Mouse (Mus musculus): ENCODE results near the gene Pphln1. TPM values are rescaled to one million over a fixed set of nuclear protein-coding genes. Genes with fewer than 3 reads are reported as not detected.

Pphln1 gene
- polyA plus RNA-seq, 2 experiments, result 20.6 to 32.5 TPM

DNA sequence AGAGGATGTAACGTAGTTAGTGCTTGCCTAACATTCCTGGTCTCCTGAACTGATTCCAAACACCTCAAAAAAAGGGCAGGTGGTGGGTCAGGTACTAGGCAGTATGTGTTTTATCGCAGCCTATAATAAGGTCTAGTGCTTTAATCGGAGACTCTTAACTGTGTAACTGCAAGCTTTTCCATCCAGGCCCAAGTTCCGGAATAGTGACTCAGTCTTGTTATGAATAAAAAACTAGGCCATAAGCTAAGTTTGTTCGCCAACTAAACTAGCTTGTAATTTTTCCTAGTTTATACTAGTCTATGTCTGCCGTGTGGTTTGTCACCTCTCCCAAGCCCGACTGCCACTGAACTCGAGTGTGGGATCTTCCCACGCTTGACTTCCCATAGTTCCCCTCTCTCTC lies 16.3 kb downstream of the Pphln1 start:
- Histone ChIP-seq H3K9ac (ENCODE audit: low read depth, low read length, severe bottlenecking) (no peak overlapping the region), H3K9me3 (ENCODE audit: control insufficient read depth, low read length) (no peaks in the 10 kb centered on the region), H3K4me2 (replicated peaks; ENCODE audit: low read depth, low read length, severe bottlenecking) (no peak overlapping the region), H3K4me3 (replicated peaks; ENCODE audit: low read length) (no peak overlapping the region), H3K27ac (replicated peaks; ENCODE audit: low read depth, low read length) (no peak overlapping the region), H3K36me3 (ENCODE audit: control insufficient read depth, insufficient read depth, low read length) (peaks cover 42% of the 10 kb centered on the region), H3K4me1 (ENCODE audit: control insufficient read depth, insufficient read depth, low read length) (no peaks in the 10 kb centered on the region), H3K27me3 (ENCODE audit: control insufficient read depth, insufficient read depth, low read length) (no peaks in the 10 kb centered on the region)
- no peak for ATAC-seq (ENCODE audit: low FRiP score, low read depth)
- no peak for TF ChIP-seq POLR2A (IDR thresholded peaks at IDR 0.05; ENCODE audit: borderline replicate concordance, extremely low read depth, insufficient read depth, insufficient read length)
- DNase-seq (ENCODE audit: low spot score), result no peak
- 94% methylated on average over 9 of the region's 9 CpGs for WGBS

DNA sequence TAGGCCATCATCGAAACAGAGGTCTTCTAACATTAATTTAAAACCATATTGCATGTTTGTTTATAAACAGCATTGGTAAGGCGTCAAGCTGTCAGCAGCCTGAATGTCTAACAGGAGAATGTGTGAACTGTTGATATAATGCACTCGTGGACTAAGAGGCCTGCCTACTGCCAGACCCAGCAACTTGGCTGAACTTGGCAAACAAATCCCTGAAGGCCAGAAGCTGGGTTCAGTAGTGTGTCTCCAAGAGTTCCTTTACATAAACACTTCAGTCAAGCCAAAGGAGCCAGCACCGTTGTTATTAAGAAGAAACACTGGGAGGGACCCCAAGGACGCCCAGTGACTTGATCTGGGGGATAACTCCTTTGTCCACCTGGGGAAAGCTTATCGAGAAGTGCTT lies 18.1 kb downstream of the Pphln1 start:
- H3K4me1 ChIP-seq (ENCODE audit: control insufficient read depth, insufficient read depth, low read length), result no peaks in the 10 kb centered on the region
- WGBS, result 91% methylated on average over 6 of the region's 6 CpGs
- ATAC-seq (ENCODE audit: low FRiP score, low read depth) (no peak), DNase-seq (ENCODE audit: low spot score) (no peak)
- H3K9ac ChIP-seq (ENCODE audit: low read depth, low read length, severe bottlenecking), result no peak overlapping the region
- no peak overlapping the region for H3K4me2 ChIP-seq (replicated peaks; ENCODE audit: low read depth, low read length, severe bottlenecking)
- no peak overlapping the region for H3K27ac ChIP-seq (replicated peaks; ENCODE audit: low read depth, low read length)
- no peak for TF ChIP-seq POLR2A (IDR thresholded peaks at IDR 0.05; ENCODE audit: borderline replicate concordance, extremely low read depth, insufficient read depth, insufficient read length)
- H3K4me3 ChIP-seq (replicated peaks; ENCODE audit: low read length), result no peak overlapping the region
- no peaks in the 10 kb centered on the region for H3K9me3 ChIP-seq (ENCODE audit: control insufficient read depth, low read length)
- H3K36me3 ChIP-seq (ENCODE audit: control insufficient read depth, insufficient read depth, low read length), result peaks cover 37% of the 10 kb centered on the region
- H3K27me3 ChIP-seq (ENCODE audit: control insufficient read depth, insufficient read depth, low read length), result no peaks in the 10 kb centered on the region

DNA sequence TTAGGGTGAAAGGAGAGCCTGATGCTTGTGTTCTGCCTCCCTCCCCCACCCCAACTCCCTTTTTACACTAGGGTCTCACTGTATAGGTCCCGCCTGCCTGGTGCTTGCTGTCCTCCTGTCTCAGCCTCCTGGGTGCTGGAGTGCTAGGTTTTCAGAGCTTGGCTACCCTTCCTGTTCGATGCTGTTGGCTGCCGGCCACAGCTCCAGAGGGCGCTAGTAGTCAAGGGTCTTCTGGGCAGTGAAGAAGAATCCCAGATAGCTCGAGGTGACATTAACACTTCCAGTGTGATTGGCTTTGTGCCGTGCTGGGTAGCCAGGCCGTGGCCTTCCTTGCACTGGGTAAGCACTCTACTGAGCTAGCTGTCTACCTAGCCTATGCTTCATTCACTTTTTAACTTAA lies 22.4 kb downstream of the Pphln1 start:
- H3K9me3 ChIP-seq (ENCODE audit: control insufficient read depth, low read length), result no peaks in the 10 kb centered on the region
- H3K27me3 ChIP-seq (ENCODE audit: control insufficient read depth, insufficient read depth, low read length), result no peaks in the 10 kb centered on the region
- 83% methylated on average over 7 of the region's 7 CpGs for WGBS
- no peak for DNase-seq (ENCODE audit: low spot score)
- no peak for ATAC-seq (ENCODE audit: low FRiP score, low read depth)
- no peak overlapping the region for H3K9ac ChIP-seq (ENCODE audit: low read depth, low read length, severe bottlenecking)
- H3K4me3 ChIP-seq (replicated peaks; ENCODE audit: low read length), result no peak overlapping the region
- no peak overlapping the region for H3K4me2 ChIP-seq (replicated peaks; ENCODE audit: low read depth, low read length, severe bottlenecking)
- no peak for TF ChIP-seq POLR2A (IDR thresholded peaks at IDR 0.05; ENCODE audit: borderline replicate concordance, extremely low read depth, insufficient read depth, insufficient read length)
- H3K4me1 ChIP-seq (ENCODE audit: control insufficient read depth, insufficient read depth, low read length), result no peaks in the 10 kb centered on the region
- peaks cover 40% of the 10 kb centered on the region for H3K36me3 ChIP-seq (ENCODE audit: control insufficient read depth, insufficient read depth, low read length)
- H3K27ac ChIP-seq (replicated peaks; ENCODE audit: low read depth, low read length), result no peak overlapping the region

DNA sequence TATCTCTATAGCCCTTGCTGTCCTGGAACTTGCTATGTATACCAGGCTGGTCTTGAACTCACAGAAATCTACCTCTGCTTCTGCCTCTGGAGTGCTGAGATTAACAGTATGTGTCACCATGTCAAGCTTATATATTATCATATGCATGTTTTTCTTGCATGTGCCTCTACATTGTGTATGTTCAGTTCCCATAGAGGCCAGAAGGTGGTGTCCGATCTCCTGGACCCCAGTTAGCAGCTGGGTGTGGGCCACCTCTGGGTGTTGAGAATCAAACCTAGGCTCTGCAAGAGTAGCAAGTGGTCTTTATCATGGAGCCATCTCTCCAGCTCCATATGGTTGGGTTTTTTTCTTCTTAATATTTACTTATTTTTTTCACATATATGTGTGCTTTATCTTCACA lies 24.4 kb downstream of the Pphln1 start:
- Histone ChIP-seq H3K4me3 (replicated peaks; ENCODE audit: low read length) (no peak overlapping the region), H3K9me3 (ENCODE audit: control insufficient read depth, low read length) (no peaks in the 10 kb centered on the region), H3K4me2 (replicated peaks; ENCODE audit: low read depth, low read length, severe bottlenecking) (no peak overlapping the region), H3K9ac (ENCODE audit: low read depth, low read length, severe bottlenecking) (no peak overlapping the region), H3K36me3 (ENCODE audit: control insufficient read depth, insufficient read depth, low read length) (peaks cover 40% of the 10 kb centered on the region), H3K27me3 (ENCODE audit: control insufficient read depth, insufficient read depth, low read length) (no peaks in the 10 kb centered on the region), H3K27ac (replicated peaks; ENCODE audit: low read depth, low read length) (no peak overlapping the region), H3K4me1 (ENCODE audit: control insufficient read depth, insufficient read depth, low read length) (no peaks in the 10 kb centered on the region)
- WGBS, result 93% methylated on average over 1 of the region's 1 CpGs
- ATAC-seq (ENCODE audit: low FRiP score, low read depth) (no peak), DNase-seq (ENCODE audit: low spot score) (no peak)
- TF ChIP-seq POLR2A (IDR thresholded peaks at IDR 0.05; ENCODE audit: borderline replicate concordance, extremely low read depth, insufficient read depth, insufficient read length), result no peak

DNA sequence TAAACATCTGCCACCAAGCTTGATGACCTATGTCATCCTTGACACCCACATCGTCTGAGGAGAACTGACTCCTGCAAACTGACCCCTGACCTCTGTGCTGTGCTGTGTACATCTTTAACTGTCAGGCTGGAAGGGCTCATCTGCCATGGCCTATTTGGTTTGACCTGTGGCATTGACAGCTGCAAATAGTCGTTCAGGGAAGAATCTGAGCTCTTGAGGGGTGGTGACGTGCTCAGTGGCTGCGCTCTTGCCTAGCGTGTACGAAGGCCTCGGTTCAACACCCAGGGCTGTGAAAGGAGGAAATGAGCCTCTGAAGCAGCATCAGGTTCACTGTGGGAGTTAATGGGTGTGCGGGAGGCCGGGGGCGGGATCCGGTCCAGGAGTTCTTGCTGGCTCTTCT lies 35.7 kb downstream of the Pphln1 start:
- no peak overlapping the region for H3K4me2 ChIP-seq (replicated peaks; ENCODE audit: low read depth, low read length, severe bottlenecking)
- no peaks in the 10 kb centered on the region for H3K4me1 ChIP-seq (ENCODE audit: control insufficient read depth, insufficient read depth, low read length)
- no peak for TF ChIP-seq POLR2A (IDR thresholded peaks at IDR 0.05; ENCODE audit: borderline replicate concordance, extremely low read depth, insufficient read depth, insufficient read length)
- no peak for ATAC-seq (ENCODE audit: low FRiP score, low read depth)
- no peaks in the 10 kb centered on the region for H3K27me3 ChIP-seq (ENCODE audit: control insufficient read depth, insufficient read depth, low read length)
- no peak overlapping the region for H3K9ac ChIP-seq (ENCODE audit: low read depth, low read length, severe bottlenecking)
- WGBS, result 43% methylated on average over 11 of the region's 11 CpGs
- no peaks in the 10 kb centered on the region for H3K9me3 ChIP-seq (ENCODE audit: control insufficient read depth, low read length)
- no peak overlapping the region for H3K27ac ChIP-seq (replicated peaks; ENCODE audit: low read depth, low read length)
- H3K36me3 ChIP-seq (ENCODE audit: control insufficient read depth, insufficient read depth, low read length), result peaks cover 15% of the 10 kb centered on the region; the same call in 1 of the 2 replicates
- DNase-seq (ENCODE audit: low spot score), result no peak
- no peak overlapping the region for H3K4me3 ChIP-seq (replicated peaks; ENCODE audit: low read length)

DNA sequence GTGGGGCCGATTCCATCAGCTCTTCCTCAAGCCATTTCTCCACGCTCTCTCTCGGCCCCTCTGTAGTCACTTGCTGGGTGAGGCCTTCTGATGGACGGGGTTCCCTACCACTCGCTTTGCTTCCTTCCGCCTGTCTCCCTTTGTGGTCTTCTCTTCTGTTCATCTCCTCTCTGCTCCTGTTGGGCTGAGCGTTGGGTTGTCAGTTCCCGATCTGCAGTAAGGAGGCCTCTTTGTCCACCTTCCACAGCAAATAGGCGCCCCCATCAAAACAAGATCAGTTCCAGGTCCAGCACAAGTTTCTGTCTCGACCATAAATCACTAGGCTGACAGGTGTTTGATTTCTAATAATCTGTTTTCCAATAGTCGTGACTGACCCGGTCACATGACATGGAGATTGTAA lies 37.8 kb downstream of the Pphln1 start:
- WGBS, result 90% methylated on average over 12 of the region's 12 CpGs
- no peak overlapping the region for H3K27ac ChIP-seq (replicated peaks; ENCODE audit: low read depth, low read length)

More for the DNA sequence above, 37.8 kb downstream of the Pphln1 start:
- H3K4me1 ChIP-seq (ENCODE audit: control insufficient read depth, insufficient read depth, low read length), result no peaks in the 10 kb centered on the region
- ATAC-seq (ENCODE audit: low FRiP score, low read depth) (no peak), DNase-seq (ENCODE audit: low spot score) (no peak)
- H3K9ac ChIP-seq (ENCODE audit: low read depth, low read length, severe bottlenecking), result no peak overlapping the region
- no peaks in the 10 kb centered on the region for H3K27me3 ChIP-seq (ENCODE audit: control insufficient read depth, insufficient read depth, low read length)
- TF ChIP-seq POLR2A (IDR thresholded peaks at IDR 0.05; ENCODE audit: borderline replicate concordance, extremely low read depth, insufficient read depth, insufficient read length), result no peak
- no peak overlapping the region for H3K4me3 ChIP-seq (replicated peaks; ENCODE audit: low read length)
- H3K36me3 ChIP-seq (ENCODE audit: control insufficient read depth, insufficient read depth, low read length), result peaks cover 19% of the 10 kb centered on the region; the same call in 1 of the 2 replicates
- no peaks in the 10 kb centered on the region for H3K9me3 ChIP-seq (ENCODE audit: control insufficient read depth, low read length)
- no peak overlapping the region for H3K4me2 ChIP-seq (replicated peaks; ENCODE audit: low read depth, low read length, severe bottlenecking)
